Mouse (Mus musculus) frontal cortex, adult 2 months (tissue): ENCODE measurements at regions not wholly inside any gene's neighbourhood (a gene's known extent, or its start where the extent isn't known, plus 50 kb on each side); places are given as distances from the start of the nearest gene placed in this dataset.
"Not testable (repeated sequence)": the region's sequence is repeated elsewhere in the genome, so short reads cannot be mapped to it uniquely, and the experiment has no call there.

Experiments
- DNase-seq, 2 experiments: peaks; one replicate each; pipeline ENCODE4 v3.0.0; 2022; ENCODE audit warnings: low spot score in 1 of 2; ENCODE audit errors: extremely low spot score in 1 of 2

- DNase-seq, result no peak
These were observed 395.0 kb upstream of the Klhl29 start for GRCm38 (mm10) chr12:5770531-5770930.

- DNase-seq, result no peak
These were observed 389.1 kb upstream of the Klhl29 start for GRCm38 (mm10) chr12:5764445-5765170.

GRCm38 (mm10) chr12:5764026-5764425, 388.5 kb upstream of the Klhl29 start:
- DNase-seq, result no peak

GRCm38 (mm10) chr12:5762306-5762927, 386.9 kb upstream of the Klhl29 start:
- no peak for DNase-seq

- peak; percentile 32 to 46 for DNase-seq
These were observed 384.0 kb upstream of the Klhl29 start for GRCm38 (mm10) chr12:5759485-5759884.

GRCm38 (mm10) chr12:5757766-5758165, 382.3 kb upstream of the Klhl29 start:
- DNase-seq, result peak in 1 of 2 experiments; percentile 21

- DNase-seq, result peak in 1 of 2 experiments; percentile 14
These were observed 381.9 kb upstream of the Klhl29 start for GRCm38 (mm10) chr12:5757361-5757760.

- no peak for DNase-seq
These were observed 378.3 kb upstream of the Klhl29 start for GRCm38 (mm10) chr12:5753831-5754230.

GRCm38 (mm10) chr12:5744086-5744709, 368.7 kb upstream of the Klhl29 start:
- DNase-seq, result no peak

- DNase-seq, result no peak
These were observed 360.6 kb upstream of the Klhl29 start for GRCm38 (mm10) chr12:5736066-5736465.

- DNase-seq, result no peak
These were observed 359.4 kb upstream of the Klhl29 start for GRCm38 (mm10) chr12:5734902-5735301.

GRCm38 (mm10) chr12:5723113-5723512, 347.6 kb upstream of the Klhl29 start:
- DNase-seq, result no peak

- not testable (repeated sequence) for DNase-seq
These were observed 342.0 kb upstream of the Klhl29 start for GRCm38 (mm10) chr12:5717527-5717926.

- DNase-seq, result no peak
These were observed 323.4 kb upstream of the Klhl29 start for GRCm38 (mm10) chr12:5698778-5699454.

GRCm38 (mm10) chr12:5682182-5682581, 306.7 kb upstream of the Klhl29 start:
- peak in 1 of 2 experiments; percentile 20 for DNase-seq

- not testable (repeated sequence) for DNase-seq
These were observed 302.6 kb upstream of the Klhl29 start for GRCm38 (mm10) chr12:5678126-5678525.

GRCm38 (mm10) chr12:5668486-5668885, 293.0 kb upstream of the Klhl29 start:
- DNase-seq, result no peak

GRCm38 (mm10) chr12:5637571-5638275, 262.2 kb upstream of the Klhl29 start:
- DNase-seq, result peak in 1 of 2 experiments; percentile 17

- DNase-seq, result no peak
These were observed 258.5 kb upstream of the Klhl29 start for GRCm38 (mm10) chr12:5633971-5634370.

- no peak for DNase-seq
These were observed 225.7 kb upstream of the Klhl29 start for GRCm38 (mm10) chr12:5601084-5601654.
